Mouse (Mus musculus) right cerebral cortex, postnatal 10 days (tissue): ENCODE measurements around the gene Eml4.

ENCODE experiments used
- DNase-seq, 2 experiments: peaks; one replicate each; pipeline ENCODE4 v3.0.0; 2021; ENCODE audit warnings: low spot score in 2 of 2

Gene Eml4

GRCm38 (mm10) chr17:83379791-83380190 is 29.1 kb downstream of the Eml4 start:
- no peak for DNase-seq

- DNase-seq = no peak
These were observed 32.0 kb downstream of the Eml4 start for GRCm38 (mm10) chr17:83382752-83383151.

- DNase-seq = no peak
These were observed 34.2 kb downstream of the Eml4 start for GRCm38 (mm10) chr17:83384981-83385380.

- no peak for DNase-seq
These were observed 36.4 kb downstream of the Eml4 start for GRCm38 (mm10) chr17:83387161-83387560.

- DNase-seq = no peak
These were observed 43.3 kb downstream of the Eml4 start for GRCm38 (mm10) chr17:83394013-83394412.

- no peak for DNase-seq
These were observed 46.9 kb downstream of the Eml4 start for GRCm38 (mm10) chr17:83397571-83398100.

- DNase-seq = no peak
These were observed 48.0 kb downstream of the Eml4 start for GRCm38 (mm10) chr17:83398756-83399155.

- DNase-seq = no peak
These were observed 79.9 kb downstream of the Eml4 start for GRCm38 (mm10) chr17:83430607-83431006.

- DNase-seq = no peak
These were observed 92.7 kb downstream of the Eml4 start for GRCm38 (mm10) chr17:83443406-83443805.

GRCm38 (mm10) chr17:83449583-83449982 is 98.9 kb downstream of the Eml4 start:
- peak in 1 of 2 experiments; percentile 16 for DNase-seq

- DNase-seq = peak in 1 of 2 experiments; percentile 21
These were observed 100.6 kb downstream of the Eml4 start for GRCm38 (mm10) chr17:83451367-83451766.

- DNase-seq = peak; percentile 52 to 68
These were observed 101.1 kb downstream of the Eml4 start for GRCm38 (mm10) chr17:83451796-83452195.

GRCm38 (mm10) chr17:83452451-83452850 is 101.7 kb downstream of the Eml4 start:
- DNase-seq = no peak

GRCm38 (mm10) chr17:83453587-83453986 is 102.9 kb downstream of the Eml4 start:
- no peak for DNase-seq

- no peak for DNase-seq
These were observed 106.5 kb downstream of the Eml4 start for GRCm38 (mm10) chr17:83457271-83457670.

GRCm38 (mm10) chr17:83465969-83466368 is 115.2 kb downstream of the Eml4 start:
- no peak for DNase-seq

- no peak for DNase-seq
These were observed 116.0 kb downstream of the Eml4 start for GRCm38 (mm10) chr17:83466697-83467251.

- no peak for DNase-seq
These were observed 118.9 kb downstream of the Eml4 start for GRCm38 (mm10) chr17:83469586-83469985.

- DNase-seq = no peak
These were observed 126.4 kb downstream of the Eml4 start for GRCm38 (mm10) chr17:83477089-83477488.

- DNase-seq = peak in 1 of 2 experiments; percentile 47
These were observed 130.8 kb downstream of the Eml4 start for GRCm38 (mm10) chr17:83481551-83481950.

- DNase-seq = no peak
These were observed 132.2 kb downstream of the Eml4 start for GRCm38 (mm10) chr17:83482817-83483536.

GRCm38 (mm10) chr17:83483784-83484183 is 133.1 kb downstream of the Eml4 start:
- no peak for DNase-seq

GRCm38 (mm10) chr17:83487762-83488161 is 137.0 kb downstream of the Eml4 start:
- no peak for DNase-seq
